ENCODE assay signal across 8 mouse cellular contexts in the genomic region with DNA sequence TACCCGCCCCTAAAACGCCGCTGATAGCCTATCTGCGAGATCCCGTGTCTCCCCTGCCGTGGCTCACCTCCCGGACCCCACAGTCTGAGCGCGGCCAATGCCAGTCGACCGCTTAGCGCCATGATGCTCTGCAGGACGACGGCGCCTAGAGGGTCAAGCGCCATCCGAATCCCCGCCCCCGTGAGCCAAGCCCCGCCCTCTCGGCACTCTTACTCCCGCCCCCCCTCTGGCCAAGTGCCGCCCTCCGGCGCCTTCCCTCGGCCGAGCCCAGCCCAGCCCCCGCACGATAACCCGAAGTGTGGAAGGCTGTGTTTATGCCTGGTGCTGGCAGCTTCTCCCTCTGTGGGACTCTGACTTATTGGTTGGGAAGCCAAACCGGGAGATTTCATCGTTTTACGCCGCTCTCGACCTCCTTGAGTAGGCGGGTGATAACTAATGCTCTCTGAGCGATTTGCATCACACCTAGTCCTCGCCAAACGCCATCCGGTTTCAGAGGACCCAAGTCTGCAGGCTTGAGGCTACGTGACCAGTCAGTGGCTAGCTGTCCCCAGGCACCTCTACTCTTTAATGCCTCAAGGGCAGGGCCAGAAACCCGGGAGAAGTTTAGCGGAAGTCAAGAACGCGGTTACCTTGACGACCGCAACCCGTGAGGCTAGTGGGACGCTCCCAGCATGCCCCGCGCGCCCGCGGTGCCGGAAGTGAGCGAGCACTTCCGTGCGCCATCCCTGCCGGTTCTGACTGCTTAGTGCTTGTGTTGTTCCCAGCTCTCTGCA. TPM values are rescaled to one million over a fixed set of nuclear protein-coding genes. Genes with fewer than 3 reads are reported as not detected.
DNase-seq lines count a peak whose midpoint lies in the region; ATAC-seq and TF ChIP-seq lines count a peak whose summit lies in the region.

TSS of gene Psmd13 (plus strand) at position 273 of the 773 bp plus-strand sequence.
TSS of gene Sirt3 (minus strand) at position 614 of the 773 bp plus-strand sequence.

- H3K4me2 ChIP-seq in lung, embryonic 16.5 days (ENCODE audit: low read depth, low read length): peak within 1 kb of the TSS; percentile 85

- H3K9me3 ChIP-seq in MEL (replicated peaks; ENCODE audit: insufficient read depth, low read length): no peaks in the 10 kb centered on the region
- no peaks in the 10 kb centered on the region for H3K9me3 ChIP-seq in lung, embryonic 16.5 days (ENCODE audit: control insufficient read depth, low read length)

- H3K4me3 ChIP-seq in MEL (ENCODE audit: control insufficient read depth in 1 of 2, insufficient read depth in 1 of 2, low read depth in 2 of 2, low read length in 2 of 2): peak within 1 kb of the TSS; percentile 92
- peak within 1 kb of the TSS; percentile 98 for H3K4me3 ChIP-seq in cerebellum, adult 2 months (replicated peaks; ENCODE audit: insufficient read depth, low read depth, low read length)
- peak within 1 kb of the TSS; percentile 98 for H3K4me3 ChIP-seq in lung, embryonic 16.5 days (ENCODE audit: low read length)

- DNase-seq in MEL (ENCODE audit: low read depth, low spot score): peak; percentile 96
- peak; percentile 93 to 94 for DNase-seq in cerebellum, adult 2 months
- DNase-seq in forelimb bud, embryonic 11.5 days (ENCODE audit: low read depth, low spot score): peak; percentile 94
- DNase-seq in layer of hippocampus, adult 9-10 months (ENCODE audit: low spot score): peak; percentile 84
- DNase-seq in ovary, postnatal 10 days (ENCODE audit: low spot score): peak; percentile 84
- peak; percentile 86 to 91 for DNase-seq in thymus, postnatal 10 days (ENCODE audit: low spot score in 2 of 2)

- ATAC-seq in hematopoietic stem cell, adult 5-6 weeks (replicated peaks in 1 of 2; ENCODE audit: insufficient read depth in 1 of 2, low FRiP score in 2 of 2, low TSS enrichment in 1 of 2, low read depth in 1 of 2, poor library complexity in 2 of 2, severe bottlenecking in 2 of 2): peak; percentile 82 to 86
- ATAC-seq in lung, embryonic 16.5 days (ENCODE audit: low read depth): peak; percentile 98

- no peak for TF ChIP-seq RAD21 in MEL (IDR thresholded peaks at IDR 0.05; ENCODE audit: low read depth, low read length)

- H3K4me1 ChIP-seq in MEL (ENCODE audit: control insufficient read depth in 1 of 2, insufficient read depth in 2 of 2, low read length in 2 of 2): peaks cover 0 to 14% of the 10 kb centered on the region in 2 experiments; a peak in 3 of 4 replicates
- no peaks in the 10 kb centered on the region; the same call in 1 of the 2 replicates for H3K4me1 ChIP-seq in cerebellum, adult 2 months (ENCODE audit: control insufficient read depth, insufficient read depth, low read length)
- H3K4me1 ChIP-seq in lung, embryonic 16.5 days (replicated peaks; ENCODE audit: control insufficient read depth, insufficient read depth, low read length): peaks cover 8% of the 10 kb centered on the region

- TF ChIP-seq CTCF in MEL (IDR thresholded peaks at IDR 0.05 in 2 of 3, conservative IDR thresholded peaks at IDR 0.05 in 1 of 3; ENCODE audit: control insufficient read depth in 1 of 3, insufficient read depth in 1 of 3, low read depth in 2 of 3, low read length in 3 of 3, poor library complexity in 1 of 3, severe bottlenecking in 1 of 3): no peak
- no peak for TF ChIP-seq CTCF in cerebellum, adult 2 months (IDR thresholded peaks at IDR 0.05; ENCODE audit: borderline replicate concordance, insufficient read depth, low read depth, low read length)

- H3K36me3 ChIP-seq in MEL (ENCODE audit: control insufficient read depth in 1 of 2, insufficient read depth in 2 of 2, low read length in 2 of 2): peaks cover 3 to 18% of the 10 kb centered on the region in 2 experiments
- H3K36me3 ChIP-seq in lung, embryonic 16.5 days (ENCODE audit: control insufficient read depth, insufficient read depth, low read length): peaks cover 5% of the 10 kb centered on the region; the same call in 1 of the 2 replicates

- H3K27ac ChIP-seq in MEL (ENCODE audit: control insufficient read depth, low read depth, low read length): peak within 1 kb of the TSS; percentile 80
- peak within 1 kb of the TSS; percentile 76 for H3K27ac ChIP-seq in cerebellum, adult 2 months (ENCODE audit: insufficient read depth, low read length)
- peak within 1 kb of the TSS; percentile 96 for H3K27ac ChIP-seq in lung, embryonic 16.5 days (ENCODE audit: low read length)

- peak within 1 kb of the TSS; percentile 88 for H3K9ac ChIP-seq in MEL (ENCODE audit: control insufficient read depth, low read depth, low read length, poor library complexity, severe bottlenecking)
- H3K9ac ChIP-seq in lung, embryonic 16.5 days (ENCODE audit: low read length): peak within 1 kb of the TSS; percentile 82

- peak; percentile 38 to 68; a peak in 1 of 4 replicates for TF ChIP-seq POLR2A in MEL (IDR thresholded peaks at IDR 0.05; ENCODE audit: control insufficient read depth in 1 of 2, insufficient read depth in 1 of 2, low read depth in 1 of 2, low read length in 2 of 2, poor library complexity in 1 of 2)
- peak; percentile 82 for TF ChIP-seq POLR2A in cerebellum, adult 2 months (IDR thresholded peaks at IDR 0.05; ENCODE audit: borderline replicate concordance, insufficient read depth, low read length)

- peaks cover 15% of the 10 kb centered on the region for H3K79me2 ChIP-seq in MEL (ENCODE audit: control insufficient read depth, insufficient read depth, low read length, poor library complexity)

- WGBS in cerebellum, adult 2 months: under 1% methylated on average over 58 of the region's 59 CpGs
- under 1% methylated on average over 57 of the region's 59 CpGs for WGBS in lung, embryonic 16.5 days

- H3K27me3 ChIP-seq in MEL (ENCODE audit: control insufficient read depth in 1 of 2, insufficient read depth in 2 of 2, low read length in 2 of 2): no peaks in the 10 kb centered on the region
- no peaks in the 10 kb centered on the region for H3K27me3 ChIP-seq in cerebellum, adult 2 months (ENCODE audit: control insufficient read depth, insufficient read depth, low read length)
- H3K27me3 ChIP-seq in lung, embryonic 16.5 days (ENCODE audit: control insufficient read depth, insufficient read depth, low read depth, low read length): no peaks in the 10 kb centered on the region

- TF ChIP-seq EP300 in MEL (IDR thresholded peaks at IDR 0.05; ENCODE audit: low read depth in 1 of 2, low read length in 2 of 2): no peak

TF ChIP-seq in MEL, 35 proteins besides CTCF, POLR2A, EP300 and RAD21 (continues in another document):
- TF ChIP-seq MAFK (IDR thresholded peaks at IDR 0.05; ENCODE audit: borderline replicate concordance, low read depth, low read length): no peak
- TF ChIP-seq SMC3 (IDR thresholded peaks at IDR 0.05; ENCODE audit: low read depth, low read length): no peak
- no peak for TF ChIP-seq MYB (IDR thresholded peaks at IDR 0.05; ENCODE audit: low read depth, low read length)
- TF ChIP-seq ZKSCAN1 (IDR thresholded peaks at IDR 0.05; ENCODE audit: low read depth, low read length): no peak
- peak; percentile 94 for TF ChIP-seq HCFC1 (IDR thresholded peaks at IDR 0.05; ENCODE audit: low read depth, low read length)
- TF ChIP-seq USF2 (IDR thresholded peaks at IDR 0.05; ENCODE audit: borderline replicate concordance in 1 of 2, insufficient read depth in 1 of 2, low read depth in 1 of 2, low read length in 2 of 2): no peak
- no peak for TF ChIP-seq ZNF384 (IDR thresholded peaks at IDR 0.05; ENCODE audit: low read depth, low read length)
- TF ChIP-seq GABPA (IDR thresholded peaks at IDR 0.05; ENCODE audit: low read depth, low read length): no peak
- TF ChIP-seq NRF1 (IDR thresholded peaks at IDR 0.05; ENCODE audit: insufficient read depth, low read depth, low read length, poor library complexity, severe bottlenecking): 0 out of 2 replicates have a peak, but pooled peaks have one; percentile 15
- TF ChIP-seq CHD1 (IDR thresholded peaks at IDR 0.05; ENCODE audit: low read depth, low read length): no peak
- TF ChIP-seq CHD2 (IDR thresholded peaks at IDR 0.05; ENCODE audit: low read length): no peak
- no peak for TF ChIP-seq MYC (IDR thresholded peaks at IDR 0.05; ENCODE audit: low read depth, low read length)
- peak; percentile 20; the same call in 1 of the 2 replicates for TF ChIP-seq ZMIZ1 (IDR thresholded peaks at IDR 0.05; ENCODE audit: low read depth, low read length)
- no peak for TF ChIP-seq TBP (IDR thresholded peaks at IDR 0.05; ENCODE audit: low read depth, low read length)
- TF ChIP-seq GATA1 (IDR thresholded peaks at IDR 0.05; ENCODE audit: low read depth, low read length): no peak
- peak; percentile 85 for TF ChIP-seq NELFE (IDR thresholded peaks at IDR 0.05; ENCODE audit: low read depth, low read length)
- peak; percentile 93 for TF ChIP-seq MXI1 (IDR thresholded peaks at IDR 0.05; ENCODE audit: low read depth, low read length)
- TF ChIP-seq SIN3A (IDR thresholded peaks at IDR 0.05; ENCODE audit: low read length): peak; percentile 100
- TF ChIP-seq KAT2A (conservative IDR thresholded peaks at IDR 0.05; ENCODE audit: low read depth, low read length): peak; percentile 79
- TF ChIP-seq E2F4 (IDR thresholded peaks at IDR 0.05; ENCODE audit: borderline replicate concordance, low read depth, low read length): no peak
- no peak for TF ChIP-seq MEF2A (IDR thresholded peaks at IDR 0.05; ENCODE audit: extremely low read depth, insufficient replicate concordance, low read depth, low read length, poor library complexity, severe bottlenecking)
- TF ChIP-seq MAZ (IDR thresholded peaks at IDR 0.05; ENCODE audit: low read depth, low read length): no peak; the same call in 1 of the 2 replicates
- peak; percentile 52; the same call in 1 of the 2 replicates for TF ChIP-seq MAX (IDR thresholded peaks at IDR 0.05; ENCODE audit: low read length)
- no peak for TF ChIP-seq ETS1 (IDR thresholded peaks at IDR 0.05; ENCODE audit: low read depth, low read length)

RNA-seq across cellular contexts. Expression of gene Psmd13, which starts in this region (rescaled TPM):
- 165 and 191 TPM in 2 replicates for total RNA-seq in MEL (2012; rRNA removed)
- polyA plus RNA-seq in MEL (2012; ENCODE audit: insufficient read depth in 1 of 2, insufficient read length in 2 of 2, low read depth in 1 of 2, low replicate concordance in 2 of 2, missing spikeins in 1 of 2): 100 to 1,000 TPM in 1 of 2 experiments, not detected in 1; 215 TPM
- 107 and 109 TPM in 2 replicates for polyA plus RNA-seq in cerebellum, adult 2 months (2012; rRNA removed)
- total RNA-seq in hematopoietic stem cell, adult 5-6 weeks (2017): 131 and 147 TPM in 2 replicates
- 211 and 213 TPM in 2 replicates for polyA plus RNA-seq in lung, embryonic 16.5 days (2015; fragmentation: Nextera tagmentation; extraction: Ambion mirVana)

RNA-seq across cellular contexts. Expression of gene Sirt3, which starts in this region (rescaled TPM):
- total RNA-seq in MEL (2012; rRNA removed): 16.0 and 16.1 TPM in 2 replicates
- 10 to 100 TPM in 1 of 2 experiments, not detected in 1; 19.5 TPM for polyA plus RNA-seq in MEL (2012; ENCODE audit: insufficient read depth in 1 of 2, insufficient read length in 2 of 2, low read depth in 1 of 2, low replicate concordance in 2 of 2, missing spikeins in 1 of 2)
- polyA plus RNA-seq in cerebellum, adult 2 months (2012; rRNA removed): 93.6 and 99.4 TPM in 2 replicates
- 50.7 and 71.5 TPM in 2 replicates for total RNA-seq in hematopoietic stem cell, adult 5-6 weeks (2017)
- polyA plus RNA-seq in lung, embryonic 16.5 days (2015; fragmentation: Nextera tagmentation; extraction: Ambion mirVana): 23.5 and 25.4 TPM in 2 replicates

Comparison
In these comparisons a context has a peak if more than half of its experiments do, and no peak if none do; other contexts are left out.
1. Peak in every context shown above with its lines: DNase-seq, ATAC-seq, H3K4me3 ChIP-seq and H3K27ac ChIP-seq.